Mouse (Mus musculus): Measurements from ENCODE around the gene Sall1. TPM values are rescaled to one million over a fixed set of nuclear protein-coding genes. Genes with fewer than 3 reads are reported as not detected.

Gene Sall1
- polyA plus RNA-seq, 1 experiment from 2014 or later, result 1.8 TPM

GRCm38 (mm10) chr8:89007114-89007513, 36.8 kb downstream of the Sall1 start:
- peak overlapping the region; percentile 97 for H3K4me2 ChIP-seq (ENCODE audit: low read depth, low read length)
- no peaks in the 10 kb centered on the region for H3K9me3 ChIP-seq (ENCODE audit: control insufficient read depth, low read length)
- no peak overlapping the region for H3K9ac ChIP-seq (ENCODE audit: low read depth, low read length)
- peaks cover 20% of the 10 kb centered on the region for H3K4me1 ChIP-seq (ENCODE audit: control insufficient read depth, insufficient read depth, low read length)
- H3K36me3 ChIP-seq (ENCODE audit: control insufficient read depth, insufficient read depth, low read length), result no peaks in the 10 kb centered on the region
- H3K4me3 ChIP-seq (ENCODE audit: low read length), result no peak overlapping the region
- no peak for ATAC-seq
- 4% methylated on average over 8 of the region's 8 CpGs for WGBS
- no peak overlapping the region for H3K27ac ChIP-seq (ENCODE audit: low read length)
- no peaks in the 10 kb centered on the region; the same call in 1 of the 2 replicates for H3K27me3 ChIP-seq (replicated peaks; ENCODE audit: control insufficient read depth, insufficient read depth, low read length)

GRCm38 (mm10) chr8:89006426-89006825, 37.5 kb downstream of the Sall1 start:
- Histone ChIP-seq H3K4me2 (ENCODE audit: low read depth, low read length) (peak overlapping the region; percentile 97), H3K4me1 (ENCODE audit: control insufficient read depth, insufficient read depth, low read length) (peaks cover 20% of the 10 kb centered on the region), H3K9me3 (ENCODE audit: control insufficient read depth, low read length) (no peaks in the 10 kb centered on the region), H3K36me3 (ENCODE audit: control insufficient read depth, insufficient read depth, low read length) (no peaks in the 10 kb centered on the region), H3K4me3 (ENCODE audit: low read length) (peak overlapping the region; percentile 56), H3K9ac (ENCODE audit: low read depth, low read length) (peak overlapping the region; percentile 61), H3K27me3 (replicated peaks; ENCODE audit: control insufficient read depth, insufficient read depth, low read length) (no peaks in the 10 kb centered on the region; the same call in 1 of the 2 replicates), H3K27ac (ENCODE audit: low read length) (no peak overlapping the region)
- under 1% methylated on average over 34 of the region's 34 CpGs for WGBS
- ATAC-seq, result no peak

GRCm38 (mm10) chr8:89005797-89006196, 38.2 kb downstream of the Sall1 start:
- H3K4me2 ChIP-seq (ENCODE audit: low read depth, low read length), result peak overlapping the region; percentile 97
- peaks cover 20% of the 10 kb centered on the region for H3K4me1 ChIP-seq (ENCODE audit: control insufficient read depth, insufficient read depth, low read length)
- no peak for ATAC-seq
- no peaks in the 10 kb centered on the region for H3K36me3 ChIP-seq (ENCODE audit: control insufficient read depth, insufficient read depth, low read length)
- H3K27me3 ChIP-seq (replicated peaks; ENCODE audit: control insufficient read depth, insufficient read depth, low read length), result no peaks in the 10 kb centered on the region; the same call in 1 of the 2 replicates
- no peaks in the 10 kb centered on the region for H3K9me3 ChIP-seq (ENCODE audit: control insufficient read depth, low read length)
- H3K9ac ChIP-seq (ENCODE audit: low read depth, low read length), result no peak overlapping the region
- no peak overlapping the region for H3K27ac ChIP-seq (ENCODE audit: low read length)
- 36% methylated on average over 11 of the region's 11 CpGs for WGBS
- peak overlapping the region; percentile 56; the same call in 1 of the 2 replicates for H3K4me3 ChIP-seq (ENCODE audit: low read length)

DNA sequence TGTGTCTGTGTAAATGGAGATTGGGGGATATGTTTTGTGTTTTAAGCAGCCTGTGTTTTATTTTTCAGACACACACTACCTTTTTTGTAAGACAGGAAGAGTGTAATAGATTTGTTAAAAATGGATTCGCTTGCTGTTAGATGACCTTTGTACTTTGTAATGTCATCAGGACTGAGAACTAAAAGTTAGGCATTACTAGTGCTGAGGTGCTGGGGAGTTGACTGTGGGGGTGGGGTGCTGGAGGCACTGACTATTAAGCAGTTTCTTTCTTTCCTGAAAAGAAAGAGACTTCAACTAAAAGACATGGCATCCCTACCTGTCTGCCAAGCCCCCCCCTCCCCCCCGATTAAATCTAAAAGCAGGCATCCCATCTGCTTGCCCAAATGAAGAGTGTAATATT, 39.9 kb downstream of the Sall1 start:
- no peak overlapping the region for H3K27ac ChIP-seq (ENCODE audit: low read length)
- ATAC-seq, result no peak
- H3K36me3 ChIP-seq (ENCODE audit: control insufficient read depth, insufficient read depth, low read length), result no peaks in the 10 kb centered on the region
- H3K4me2 ChIP-seq (ENCODE audit: low read depth, low read length), result no peak overlapping the region
- no peak overlapping the region for H3K9ac ChIP-seq (ENCODE audit: low read depth, low read length)
- H3K4me3 ChIP-seq (ENCODE audit: low read length), result no peak overlapping the region
- H3K9me3 ChIP-seq (ENCODE audit: control insufficient read depth, low read length), result no peaks in the 10 kb centered on the region
- peaks cover 20% of the 10 kb centered on the region for H3K4me1 ChIP-seq (ENCODE audit: control insufficient read depth, insufficient read depth, low read length)
- WGBS, result 30% methylated on average over 2 of the region's 2 CpGs
- no peaks in the 10 kb centered on the region; the same call in 1 of the 2 replicates for H3K27me3 ChIP-seq (replicated peaks; ENCODE audit: control insufficient read depth, insufficient read depth, low read length)

DNA sequence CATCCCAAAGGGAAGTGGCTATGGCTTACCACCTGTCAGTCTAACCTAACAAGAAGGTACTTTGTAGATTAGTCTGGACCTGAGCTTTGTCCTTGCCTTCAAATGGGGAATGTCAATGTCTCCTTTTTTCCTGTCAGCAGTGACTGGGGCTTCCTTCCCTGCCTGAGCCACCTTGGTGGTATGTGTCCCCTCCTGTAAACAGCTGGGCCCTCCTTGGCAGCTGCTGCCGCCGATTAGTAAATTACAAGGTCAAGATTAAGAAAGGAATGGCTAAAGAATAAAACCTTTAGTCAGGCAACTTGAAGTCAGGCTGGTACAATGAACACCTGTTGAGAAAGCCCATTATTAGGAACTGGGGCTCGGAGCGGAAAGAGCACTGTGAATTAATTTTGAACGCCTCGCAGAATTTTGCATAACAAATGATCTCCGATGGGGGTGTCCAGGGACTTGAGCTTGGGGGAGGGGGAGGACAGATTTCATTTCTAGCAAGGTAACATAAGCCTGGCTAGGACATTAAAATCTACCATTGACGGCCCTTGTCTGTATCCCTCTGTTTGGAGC, 40.5 kb downstream of the Sall1 start:
- Histone ChIP-seq H3K4me2 (ENCODE audit: low read depth, low read length) (no peak overlapping the region), H3K4me1 (ENCODE audit: control insufficient read depth, insufficient read depth, low read length) (peaks cover 20% of the 10 kb centered on the region), H3K9me3 (ENCODE audit: control insufficient read depth, low read length) (no peaks in the 10 kb centered on the region), H3K4me3 (ENCODE audit: low read length) (no peak overlapping the region), H3K27ac (ENCODE audit: low read length) (no peak overlapping the region), H3K36me3 (ENCODE audit: control insufficient read depth, insufficient read depth, low read length) (no peaks in the 10 kb centered on the region), H3K9ac (ENCODE audit: low read depth, low read length) (no peak overlapping the region), H3K27me3 (replicated peaks; ENCODE audit: control insufficient read depth, insufficient read depth, low read length) (no peaks in the 10 kb centered on the region; the same call in 1 of the 2 replicates)
- no peak for ATAC-seq
- 52% methylated on average over 8 of the region's 8 CpGs for WGBS

GRCm38 (mm10) chr8:89002128-89002527, 41.8 kb downstream of the Sall1 start:
- WGBS, result 47% methylated on average over 2 of the region's 2 CpGs
- Histone ChIP-seq H3K4me1 (ENCODE audit: control insufficient read depth, insufficient read depth, low read length) (peaks cover 14% of the 10 kb centered on the region), H3K9me3 (ENCODE audit: control insufficient read depth, low read length) (no peaks in the 10 kb centered on the region), H3K4me2 (ENCODE audit: low read depth, low read length) (no peak overlapping the region), H3K27ac (ENCODE audit: low read length) (0 out of 2 replicates have a peak overlapping the region, but pooled peaks have one; percentile 10), H3K9ac (ENCODE audit: low read depth, low read length) (no peak overlapping the region), H3K4me3 (ENCODE audit: low read length) (no peak overlapping the region), H3K27me3 (replicated peaks; ENCODE audit: control insufficient read depth, insufficient read depth, low read length) (no peaks in the 10 kb centered on the region; the same call in 1 of the 2 replicates), H3K36me3 (ENCODE audit: control insufficient read depth, insufficient read depth, low read length) (no peaks in the 10 kb centered on the region)
- ATAC-seq, result peak; percentile 68; the same call in 1 of the 2 replicates

DNA sequence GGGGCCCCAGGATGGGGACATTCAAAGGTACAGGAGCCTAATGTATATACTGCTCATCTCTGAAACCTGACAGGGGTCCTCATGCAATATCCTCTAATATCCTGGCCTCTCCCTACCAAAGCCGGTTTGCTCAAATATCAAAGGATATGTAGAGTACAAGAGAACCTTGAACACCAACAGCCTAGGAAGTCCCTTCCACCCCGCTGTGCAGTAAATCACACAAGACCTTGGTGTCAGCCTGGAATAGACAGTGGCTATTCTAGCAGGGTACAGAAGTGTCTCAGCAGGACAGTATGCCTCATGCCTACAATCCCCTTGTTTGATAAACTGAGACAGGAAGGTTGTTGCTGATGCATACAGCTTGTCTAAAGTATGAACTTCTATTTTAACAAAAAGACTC, 46.7 kb downstream of the Sall1 start:
- Histone ChIP-seq H3K4me2 (ENCODE audit: low read depth, low read length) (no peak overlapping the region), H3K27ac (ENCODE audit: low read length) (no peak overlapping the region), H3K4me3 (ENCODE audit: low read length) (no peak overlapping the region), H3K9me3 (ENCODE audit: control insufficient read depth, low read length) (no peaks in the 10 kb centered on the region), H3K4me1 (ENCODE audit: control insufficient read depth, insufficient read depth, low read length) (0 out of 2 replicates have a peak, but pooled peaks cover 3% of the 10 kb centered on the region), H3K27me3 (replicated peaks; ENCODE audit: control insufficient read depth, insufficient read depth, low read length) (no peaks in the 10 kb centered on the region), H3K36me3 (ENCODE audit: control insufficient read depth, insufficient read depth, low read length) (no peaks in the 10 kb centered on the region), H3K9ac (ENCODE audit: low read depth, low read length) (no peak overlapping the region)
- whole genome bisulfite sequencing, result 83% methylated on average over 2 of the region's 2 CpGs
- ATAC-seq, result no peak

GRCm38 (mm10) chr8:88991780-88992509, 52.0 kb downstream of the Sall1 start:
- H3K27me3 ChIP-seq (replicated peaks; ENCODE audit: control insufficient read depth, insufficient read depth, low read length), result no peaks in the 10 kb centered on the region
- no peak overlapping the region for H3K9ac ChIP-seq (ENCODE audit: low read depth, low read length)
- 69% methylated on average over 15 of the region's 15 CpGs for WGBS
- H3K4me2 ChIP-seq (ENCODE audit: low read depth, low read length), result no peak overlapping the region
- H3K4me1 ChIP-seq (ENCODE audit: control insufficient read depth, insufficient read depth, low read length), result no peaks in the 10 kb centered on the region
- no peak for ATAC-seq
- no peak overlapping the region for H3K27ac ChIP-seq (ENCODE audit: low read length)
- no peak overlapping the region for H3K4me3 ChIP-seq (ENCODE audit: low read length)
- no peaks in the 10 kb centered on the region for H3K36me3 ChIP-seq (ENCODE audit: control insufficient read depth, insufficient read depth, low read length)
- no peaks in the 10 kb centered on the region for H3K9me3 ChIP-seq (ENCODE audit: control insufficient read depth, low read length)

DNA sequence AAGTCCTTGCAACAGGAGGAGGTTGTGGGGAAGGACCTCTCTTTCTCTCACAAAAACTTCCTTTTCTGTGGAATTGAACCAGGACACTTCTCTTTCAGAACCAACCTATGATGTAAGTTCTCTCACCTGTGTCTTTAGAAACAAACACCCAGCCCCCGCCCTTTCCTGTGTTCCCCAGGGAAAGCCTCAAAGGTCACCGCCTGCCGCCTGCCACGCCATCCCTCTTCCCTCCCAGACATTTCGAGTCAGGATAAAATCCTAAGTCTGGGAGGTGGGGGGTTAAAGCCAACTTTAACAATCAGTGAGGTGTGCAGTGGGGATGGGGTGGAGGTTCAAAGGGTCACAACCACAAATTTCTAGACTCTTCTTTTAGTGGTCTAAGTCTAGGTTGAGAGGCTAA, 52.8 kb downstream of the Sall1 start:
- H3K4me2 ChIP-seq (ENCODE audit: low read depth, low read length), result no peak overlapping the region
- 55% methylated on average over 5 of the region's 5 CpGs for WGBS
- no peak for ATAC-seq

More for the DNA sequence above, 52.8 kb downstream of the Sall1 start:
- Histone ChIP-seq H3K9me3 (ENCODE audit: control insufficient read depth, low read length) (no peaks in the 10 kb centered on the region), H3K9ac (ENCODE audit: low read depth, low read length) (no peak overlapping the region), H3K27ac (ENCODE audit: low read length) (no peak overlapping the region), H3K4me3 (ENCODE audit: low read length) (no peak overlapping the region), H3K4me1 (ENCODE audit: control insufficient read depth, insufficient read depth, low read length) (no peaks in the 10 kb centered on the region), H3K27me3 (replicated peaks; ENCODE audit: control insufficient read depth, insufficient read depth, low read length) (no peaks in the 10 kb centered on the region), H3K36me3 (ENCODE audit: control insufficient read depth, insufficient read depth, low read length) (no peaks in the 10 kb centered on the region)

Measured in intestine, embryonic 16.5 days (tissue).